Mouse (Mus musculus) telencephalon, adult 2 months (tissue): ENCODE results near the gene Thrap3.

Experiments
- DNase-seq: peaks from one replicate; pipeline ENCODE4 v3.0.0-alpha.2; 2011; ENCODE audit warnings: low read depth, low spot score

Gene Thrap3

DNA sequence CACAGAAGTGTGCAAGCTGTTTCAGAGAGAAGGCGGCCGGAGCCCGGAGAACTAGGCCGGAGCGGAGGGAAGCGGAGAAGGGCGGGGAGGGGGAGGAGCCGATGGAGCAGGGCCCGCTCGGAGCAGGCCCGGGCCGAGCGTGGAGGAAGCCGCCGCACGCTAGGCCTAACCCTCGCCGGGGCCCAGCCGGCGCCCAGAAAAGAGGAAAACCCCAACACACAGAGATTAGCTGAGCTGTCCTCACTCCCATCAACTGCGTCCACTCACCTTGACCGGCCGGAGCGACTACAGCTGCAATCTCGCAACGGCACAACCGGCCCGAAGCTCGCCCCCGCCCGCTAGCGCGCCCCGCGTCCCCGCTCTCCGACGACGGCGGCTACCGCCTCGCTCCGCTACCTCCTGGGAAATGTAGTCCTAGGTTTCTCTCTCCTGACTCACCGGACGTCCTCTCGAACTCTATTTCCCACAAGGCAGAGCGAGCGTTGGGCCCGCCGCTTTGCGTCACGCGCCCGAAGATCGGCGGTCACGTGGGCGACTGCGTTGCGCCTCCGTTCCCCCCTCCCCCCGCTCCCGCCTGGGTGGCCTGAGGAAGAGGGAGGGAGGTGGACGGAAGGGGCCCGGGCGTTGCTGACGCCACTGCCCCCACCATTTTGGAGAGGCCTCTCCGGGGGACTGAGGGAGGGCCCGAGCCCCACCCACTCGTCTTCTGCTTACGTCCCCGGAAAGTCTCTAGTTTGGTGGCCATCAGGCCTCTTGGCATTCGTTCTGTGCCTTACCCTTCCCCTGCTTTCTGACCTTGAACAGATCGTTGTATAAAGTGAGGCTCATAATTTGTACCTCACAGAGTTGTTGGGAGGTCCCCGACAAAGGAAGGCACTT, at the start of gene Thrap3:
TSS of gene Thrap3 (minus strand) at position 458 of the 879 bp plus-strand sequence.
- peak; percentile 98 for DNase-seq

DNA sequence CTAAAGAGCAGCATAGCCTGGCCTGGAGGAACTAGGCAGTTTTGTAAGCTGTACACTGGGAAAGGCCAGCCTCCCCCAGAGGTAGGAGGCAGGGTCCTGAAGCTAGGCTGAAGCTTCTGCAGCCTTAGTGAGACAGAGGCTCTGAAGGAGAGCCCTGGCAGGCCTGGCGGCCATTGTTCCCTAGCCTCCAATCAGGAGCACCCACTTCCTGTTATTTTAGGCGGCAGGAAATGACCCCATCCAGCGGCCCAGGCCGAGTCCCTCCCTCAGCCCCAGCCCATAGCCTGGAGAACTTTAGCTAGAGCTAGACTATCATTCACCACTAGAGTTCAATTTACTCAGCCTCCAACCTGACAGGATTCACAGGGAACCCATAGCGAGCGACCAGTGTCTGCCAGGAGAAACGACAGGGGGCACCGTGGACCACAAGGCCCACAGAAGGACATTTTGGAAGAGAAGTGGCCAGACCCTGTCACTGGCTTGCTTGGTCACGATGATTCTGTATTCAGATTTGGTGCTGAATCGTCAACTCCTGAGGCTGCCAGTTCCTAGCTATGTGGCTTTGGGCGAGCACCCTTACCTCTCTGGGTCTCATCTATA, 49.2 kb upstream of the Thrap3 start:
- DNase-seq, result no peak

DNA sequence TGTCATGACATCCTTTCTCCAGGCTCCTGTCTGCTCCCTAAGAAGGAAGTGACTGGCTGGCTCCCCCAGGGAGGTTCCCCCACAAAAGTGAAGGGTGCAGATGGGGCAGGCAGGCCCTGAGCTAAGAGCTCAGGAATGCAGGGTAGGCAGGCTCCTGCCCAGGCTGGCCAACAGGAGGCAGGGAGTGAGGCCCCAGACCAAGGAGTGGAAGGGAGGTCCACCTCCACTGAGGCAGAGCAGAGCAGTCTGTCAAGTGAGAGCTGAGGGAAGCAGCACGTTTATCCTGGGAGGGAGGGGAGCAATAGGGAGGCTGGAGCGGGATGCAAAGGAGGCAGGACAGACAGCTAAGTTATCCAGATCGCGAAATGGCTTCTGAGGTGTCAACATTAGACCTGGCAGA, 48.1 kb upstream of the Thrap3 start:
- no peak for DNase-seq

DNA sequence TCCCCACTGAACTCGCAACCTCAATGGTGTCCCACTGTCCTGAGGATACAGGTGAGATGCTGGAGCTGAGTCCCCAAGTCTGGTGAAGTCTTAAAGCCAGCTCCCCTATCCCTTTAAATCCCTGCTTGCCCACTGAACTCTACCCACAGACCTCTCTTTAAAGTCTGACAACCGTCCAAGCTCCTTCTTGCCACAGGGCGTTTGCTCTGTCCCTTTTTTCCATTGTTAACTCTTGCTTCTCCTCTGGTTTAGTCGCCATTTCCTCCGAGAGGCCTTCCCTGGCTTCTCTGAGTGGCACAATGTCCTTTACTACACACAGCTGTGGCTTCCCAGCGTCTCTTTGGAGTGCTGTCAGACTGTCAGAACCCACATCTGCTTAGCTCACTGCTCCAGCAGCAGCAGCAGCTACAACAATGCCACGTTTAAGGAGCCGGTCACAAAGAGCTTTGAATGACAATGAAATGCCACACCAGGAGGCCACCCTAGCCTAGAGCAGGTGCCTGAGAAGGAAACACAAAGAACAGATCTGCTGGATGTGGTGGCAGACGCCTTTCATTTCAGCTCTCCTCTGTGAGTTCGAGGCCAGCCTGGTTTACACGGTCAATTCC, 45.8 kb upstream of the Thrap3 start:
- DNase-seq, result no peak

DNA sequence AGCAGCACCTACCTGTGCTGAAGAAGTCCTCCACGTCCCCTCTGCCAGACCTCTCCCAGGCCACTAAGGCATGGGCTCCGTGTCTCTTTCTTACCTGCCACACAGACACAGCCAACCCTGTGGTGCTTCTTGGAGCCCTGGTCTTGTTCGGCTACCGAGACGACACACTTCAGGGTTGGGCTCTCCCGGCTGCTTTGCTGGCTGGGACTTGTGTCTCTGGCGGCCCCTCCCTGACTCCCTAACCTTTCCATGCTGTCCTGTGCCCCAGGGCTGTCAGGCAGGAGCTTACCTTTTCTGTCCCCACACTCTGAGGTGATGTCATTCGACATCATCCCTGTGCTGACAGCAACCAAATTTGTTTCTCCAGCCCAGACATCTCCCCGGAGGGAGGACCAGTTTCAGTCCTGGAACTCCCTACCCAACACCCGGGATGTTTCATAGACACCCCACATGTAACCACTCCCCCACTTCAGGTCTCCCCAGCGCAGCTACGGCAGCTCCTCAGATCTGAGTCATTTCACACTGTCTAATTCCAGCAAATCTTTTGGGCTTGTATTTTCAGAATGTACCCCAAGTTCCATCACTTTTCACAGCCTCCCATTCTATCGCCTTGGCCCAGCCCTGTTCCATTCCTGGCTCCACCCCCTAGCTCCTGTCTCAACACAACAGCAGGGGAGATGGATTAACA, 43.8 kb upstream of the Thrap3 start:
- peak; percentile 88 for DNase-seq

DNA sequence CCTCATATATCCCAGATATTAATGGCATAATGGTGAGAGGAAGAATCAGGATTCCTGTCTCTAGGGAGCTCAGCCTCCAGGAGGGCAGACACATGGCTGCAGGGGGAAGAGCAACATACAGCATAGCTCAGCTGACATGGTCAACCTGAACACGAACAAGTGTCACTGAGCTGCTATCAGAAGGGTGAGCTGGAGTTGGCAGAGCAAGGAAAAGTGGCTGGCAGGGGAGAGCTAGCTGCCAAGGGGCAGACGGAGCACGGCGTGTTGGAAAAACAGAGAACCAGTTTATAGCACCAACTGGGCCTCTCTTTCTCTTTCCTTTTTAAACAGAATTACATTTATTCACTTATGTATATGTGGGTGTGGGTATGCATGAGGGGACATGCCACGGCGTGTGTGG, 40.0 kb upstream of the Thrap3 start:
- no peak for DNase-seq

DNA sequence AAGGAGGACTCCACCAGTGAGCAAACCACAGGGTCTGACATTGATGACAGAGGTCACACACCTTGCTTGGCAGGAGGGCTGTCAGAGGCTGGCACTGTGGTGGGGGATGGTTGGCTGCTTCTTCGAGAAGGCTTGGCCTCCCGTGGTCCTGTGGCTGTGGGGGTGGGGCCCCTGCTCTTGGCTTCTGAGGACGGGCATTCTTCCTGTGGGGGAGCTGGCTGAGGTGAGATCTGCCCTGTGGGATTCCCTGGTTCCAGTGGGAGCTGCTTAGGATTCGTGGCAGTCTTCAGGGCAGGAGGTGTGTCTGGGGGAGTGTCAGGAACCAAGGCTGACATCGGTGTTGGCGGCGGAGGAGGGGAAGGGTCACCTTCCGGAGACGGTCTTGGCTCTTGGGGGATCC, 39.4 kb upstream of the Thrap3 start:
- DNase-seq, result no peak

DNA sequence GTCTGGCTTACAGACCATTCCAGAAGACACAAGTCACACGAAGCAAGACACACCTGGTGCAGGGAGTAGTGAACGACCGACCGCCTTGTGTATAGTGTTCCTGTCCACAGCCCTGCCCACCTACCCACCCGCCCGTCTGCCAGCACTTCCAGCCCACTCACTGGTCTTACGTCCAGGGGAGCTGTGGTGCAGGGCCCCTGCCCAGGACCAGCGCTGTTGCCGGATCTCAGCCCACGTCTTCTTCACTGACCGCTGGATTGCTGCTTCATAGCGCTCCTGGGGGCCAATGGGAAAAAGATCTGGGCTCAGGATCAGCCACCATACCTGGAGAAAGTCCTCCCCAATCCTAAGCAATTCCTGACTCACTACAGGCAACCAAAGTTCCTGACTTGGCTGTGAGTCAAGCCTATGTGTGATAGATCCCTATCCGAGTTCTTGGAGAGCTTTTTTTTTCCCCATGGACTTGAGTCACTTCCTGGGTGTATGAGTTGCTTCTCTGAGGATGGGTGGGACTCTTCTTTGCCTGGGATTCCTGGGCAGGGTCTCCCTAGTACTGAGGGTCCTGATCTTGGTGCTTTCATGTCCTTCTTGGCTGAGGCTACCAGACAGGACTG, 37.4 kb upstream of the Thrap3 start:
- no peak for DNase-seq

DNA sequence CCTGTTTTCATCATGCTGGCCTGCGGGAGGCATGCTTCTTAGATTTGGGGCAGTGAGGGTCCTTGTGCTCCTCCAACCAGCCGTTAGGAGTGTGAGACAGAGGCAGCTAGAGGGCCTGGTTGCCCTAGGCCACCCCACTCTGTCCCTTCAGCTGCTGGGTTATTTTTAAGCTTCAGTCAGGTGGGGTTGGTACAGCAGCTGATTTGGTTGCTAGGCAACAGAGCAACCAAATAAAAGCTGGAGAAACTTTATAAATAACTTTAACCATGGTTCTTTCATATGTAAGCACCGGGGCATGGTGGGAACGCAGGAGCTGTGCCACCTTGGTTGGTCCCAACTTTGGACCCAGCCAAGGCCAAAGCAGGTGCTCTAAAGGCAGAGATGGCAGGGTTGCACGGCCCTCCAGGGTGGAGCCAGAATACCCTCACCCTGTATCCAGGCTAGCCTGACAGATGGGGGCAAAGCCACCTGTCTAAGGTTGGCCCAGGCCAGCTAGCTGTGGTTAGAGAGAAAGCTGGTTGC, 35.2 kb upstream of the Thrap3 start:
- peak; percentile 81 for DNase-seq

- no peak for DNase-seq
Measured at GRCm38 (mm10) chr4:126236467-126237280, 34.1 kb upstream of the Thrap3 start.

- no peak for DNase-seq
Measured at GRCm38 (mm10) chr4:126235191-126235590, 32.6 kb upstream of the Thrap3 start.

DNA sequence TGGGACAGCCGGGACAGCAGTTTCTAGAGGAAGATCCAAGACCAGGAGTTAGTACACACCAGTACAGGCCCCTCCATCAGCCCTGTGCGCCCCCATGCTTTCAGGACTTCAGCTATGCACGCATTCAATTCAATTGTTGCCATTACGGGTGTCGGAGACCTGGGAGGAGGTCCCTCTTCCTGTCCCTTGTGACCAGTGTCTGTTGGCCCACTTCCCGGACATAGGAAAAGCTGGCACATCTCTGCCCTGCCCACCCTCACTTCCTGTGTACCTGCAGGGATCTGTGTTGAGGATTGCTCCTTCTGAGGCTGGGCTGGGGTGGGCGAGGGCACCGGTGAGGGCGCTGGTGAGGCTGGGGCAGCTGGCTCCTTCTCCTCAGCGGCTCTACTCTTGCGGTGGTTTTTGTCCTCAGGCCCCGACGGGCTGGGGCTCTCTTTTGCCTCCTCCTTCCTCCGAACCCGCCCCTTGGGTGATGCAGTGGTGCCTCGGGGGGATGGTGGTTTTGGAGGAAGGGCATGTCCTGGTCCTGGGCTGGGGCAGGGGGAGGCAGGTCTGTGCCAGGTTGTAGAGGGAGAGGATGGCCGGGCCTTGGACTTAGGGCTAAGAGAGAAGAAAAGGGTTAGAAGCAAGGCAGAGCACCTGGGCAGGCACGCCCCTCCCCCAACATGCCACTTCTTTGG, 32.1 kb upstream of the Thrap3 start:
- DNase-seq, result no peak

- DNase-seq, result no peak
Measured at GRCm38 (mm10) chr4:126233676-126234308, 31.2 kb upstream of the Thrap3 start.

DNA sequence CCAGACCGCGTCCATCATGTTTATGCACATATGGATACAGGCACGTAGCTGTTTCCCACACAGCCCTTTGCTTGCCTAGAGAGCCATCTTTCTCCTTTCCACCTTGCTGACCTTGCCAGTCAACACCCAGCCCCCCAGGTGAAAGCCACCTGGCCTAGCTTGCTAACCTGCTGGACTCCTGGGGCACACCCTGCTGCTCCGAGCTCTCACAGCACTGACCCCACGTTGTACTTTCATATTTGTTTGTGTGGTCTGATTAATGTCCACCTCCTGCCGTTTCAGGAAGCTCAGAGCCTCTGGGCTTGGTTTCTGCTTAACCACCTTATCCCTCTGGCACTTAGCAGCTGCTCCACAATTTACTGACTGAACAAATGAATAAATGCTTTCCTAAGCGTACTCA, 27.3 kb upstream of the Thrap3 start:
- no peak for DNase-seq

DNA sequence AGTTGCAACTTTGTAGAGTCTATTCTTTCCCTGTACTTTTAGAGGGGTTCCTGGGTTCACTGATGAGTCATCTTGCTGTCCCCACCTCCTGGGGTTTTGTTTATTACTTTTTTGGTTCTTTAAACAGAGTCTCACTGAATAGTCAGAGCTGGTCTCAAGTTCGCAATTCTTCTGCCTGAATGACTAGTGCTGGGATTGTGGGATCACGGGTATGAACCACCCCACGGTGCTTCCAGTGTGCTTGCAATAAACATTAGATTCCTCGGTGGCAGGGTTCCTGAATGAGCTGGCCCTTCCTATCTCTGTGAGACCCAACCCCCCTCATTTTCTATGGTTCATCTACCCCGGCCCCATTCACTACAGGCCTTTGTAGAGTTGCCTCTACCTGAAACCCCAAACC, 25.6 kb upstream of the Thrap3 start:
- no peak for DNase-seq

- DNase-seq, result no peak
Measured at GRCm38 (mm10) chr4:126227077-126227761, 24.7 kb upstream of the Thrap3 start.

DNA sequence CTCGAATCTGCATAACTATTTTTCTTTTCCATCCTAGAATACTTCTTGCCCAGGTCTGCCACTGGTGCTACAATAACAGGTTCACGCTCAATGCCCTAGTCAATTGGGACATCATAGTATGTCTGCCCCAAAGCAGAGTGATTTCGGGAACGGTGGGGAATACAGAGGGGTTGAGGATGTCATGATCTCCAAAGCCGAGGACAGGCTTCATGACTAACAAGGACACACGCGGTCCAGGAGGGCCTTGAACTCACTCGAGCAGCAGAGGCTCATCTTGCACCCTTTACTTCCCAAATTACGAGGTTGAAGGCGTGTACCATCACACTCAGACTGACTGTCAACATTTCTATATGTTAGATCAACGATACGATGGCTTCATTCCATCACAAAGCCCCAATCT, 24.1 kb upstream of the Thrap3 start:
- no peak for DNase-seq

- DNase-seq, result no peak
Measured at GRCm38 (mm10) chr4:126222631-126223030, 20.1 kb upstream of the Thrap3 start.

- DNase-seq, result no peak
Measured at GRCm38 (mm10) chr4:126220045-126220444, 17.5 kb upstream of the Thrap3 start.
